Mouse (Mus musculus) neural tube, embryonic 13.5 days (tissue): ENCODE measurements around the gene Mrps18c. TPM values are rescaled to one million over a fixed set of nuclear protein-coding genes. Genes with fewer than 3 reads are reported as not detected.

Source experiments
- ATAC-seq: fragments of 200-750 bp; cut with Nextera tagmentation; 2 replicates; pipeline ENCODE4 v1.8.0; 2017; ENCODE audit warnings: low read depth, mild to moderate bottlenecking, moderate TSS enrichment, moderate library complexity
- H3K27ac ChIP-seq: fragments of 300-500 bp; sonication (generic); replicated peaks from 2 replicates; pipeline ENCODE4 v1.5.1; 2015; ENCODE audit warnings: moderate library complexity, mild to moderate bottlenecking, inconsistent platforms
- H3K27me3 ChIP-seq: fragments of 300-500 bp; sonication (generic); 2 replicates; pipeline ENCODE4 v1.6.1; 2015; ENCODE audit warnings: mild to moderate bottlenecking, inconsistent platforms
- H3K36me3 ChIP-seq: fragments of 300-500 bp; sonication (generic); 2 replicates; pipeline ENCODE4 v1.6.1; 2015; ENCODE audit warnings: mild to moderate bottlenecking, inconsistent platforms
- H3K4me1 ChIP-seq: fragments of 300-500 bp; sonication (generic); replicated peaks from 2 replicates; pipeline ENCODE4 v1.6.1; 2015; ENCODE audit warnings: inconsistent platforms
- H3K4me2 ChIP-seq: fragments of 300-500 bp; sonication (generic); 2 replicates; pipeline ENCODE4 v1.6.1; 2015; ENCODE audit warnings: inconsistent platforms, mild to moderate bottlenecking, moderate library complexity
- H3K4me3 ChIP-seq: fragments of 300-500 bp; sonication (generic); 2 replicates; pipeline ENCODE4 v1.5.1; 2015; ENCODE audit warnings: mild to moderate bottlenecking, inconsistent platforms
- H3K9ac ChIP-seq: fragments of 300-500 bp; sonication (generic); 2 replicates; pipeline ENCODE4 v1.6.1; 2015; ENCODE audit warnings: moderate library complexity, mild to moderate bottlenecking, inconsistent platforms
- H3K9me3 ChIP-seq: fragments of 300-500 bp; sonication (generic); 2 replicates; pipeline ENCODE4 v1.6.1; 2016; ENCODE audit warnings: inconsistent platforms
- WGBS: fragments of 180-500 bp; shearing (Covaris S2); methylation state at CpG from one replicate; pipeline ENCODE4 v1.1.7; 2015; 5-methylcytosine and 5-hydroxymethylcytosine counted together
- polyA plus RNA-seq: library from polyadenylated mRNA; unstranded; fragments of >200 nt; fragmentation: Nextera tagmentation; extraction: Ambion mirVana; gene quantifications from 2 replicates; pipeline ENCODE4 v1.2.1, GENCODE M21; 2015

Mrps18c gene
- polyA plus RNA-seq, 1 experiment from 2014 or later: 188 TPM

DNA sequence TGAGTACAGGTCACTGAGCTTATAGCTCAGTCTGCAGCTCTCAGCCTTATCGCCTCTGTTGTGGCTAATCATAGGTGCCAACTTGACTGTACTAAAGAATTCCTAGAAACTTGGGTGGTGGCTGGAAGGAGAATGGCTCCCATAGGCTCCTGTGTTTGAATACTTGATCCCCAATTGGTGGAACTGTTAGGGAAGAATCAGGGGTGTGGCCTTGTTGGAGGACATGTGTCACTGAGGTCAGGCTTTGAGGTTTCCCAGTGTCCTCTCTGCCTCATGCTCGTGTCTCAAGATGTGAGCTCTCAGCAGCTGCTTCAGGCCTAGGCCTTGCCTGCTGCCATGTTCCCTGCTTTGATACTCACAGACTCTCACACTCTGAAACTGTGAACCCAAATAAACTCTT lies 35.4 kb downstream of the Mrps18c start:
- no peaks in the 10 kb centered on the region for H3K27me3 ChIP-seq
- 90% methylated on average over 2 of the region's 2 CpGs for WGBS
- no peak for ATAC-seq
- no peak overlapping the region for H3K27ac ChIP-seq
- no peaks in the 10 kb centered on the region for H3K9me3 ChIP-seq
- H3K36me3 ChIP-seq: no peaks in the 10 kb centered on the region
- H3K4me3 ChIP-seq: no peak overlapping the region
- H3K4me1 ChIP-seq: no peaks in the 10 kb centered on the region
- H3K4me2 ChIP-seq: no peak overlapping the region
- H3K9ac ChIP-seq: no peak overlapping the region

DNA sequence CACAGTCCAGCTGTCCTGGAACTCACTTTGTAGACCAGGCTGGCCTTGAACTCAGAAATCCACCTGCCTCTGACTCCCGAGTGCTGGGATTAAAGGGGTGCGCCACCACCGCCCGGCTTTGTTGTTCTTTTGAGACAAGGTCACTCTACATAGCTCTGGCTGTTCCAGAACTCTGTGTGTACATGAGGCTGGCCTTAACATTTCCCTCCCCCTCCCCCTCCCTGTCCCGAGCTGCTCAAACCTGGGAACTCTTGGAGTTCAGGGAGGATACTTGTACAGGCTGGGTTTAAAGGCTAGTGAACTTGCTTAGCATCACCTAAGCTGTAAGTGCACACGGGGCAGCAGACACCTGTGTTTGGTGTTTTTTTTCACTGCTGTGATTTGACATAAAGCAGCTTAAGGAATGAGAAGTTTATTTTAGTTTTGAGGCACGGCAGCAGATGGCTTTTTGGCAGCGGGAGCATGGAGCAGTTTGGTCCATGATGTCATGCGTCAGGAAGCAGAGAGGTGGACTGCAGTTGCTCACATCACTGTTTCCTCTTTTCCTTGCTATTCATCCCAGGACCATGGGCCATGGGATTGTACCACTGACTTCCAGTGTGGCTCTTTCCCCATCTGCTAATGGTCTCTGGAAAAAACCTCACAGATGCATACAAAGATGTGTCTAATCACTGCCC lies 37.6 kb downstream of the Mrps18c start:
- H3K9me3 ChIP-seq: no peaks in the 10 kb centered on the region
- no peak overlapping the region for H3K4me2 ChIP-seq
- WGBS: 78% methylated on average over 9 of the region's 9 CpGs
- no peaks in the 10 kb centered on the region for H3K27me3 ChIP-seq
- no peak overlapping the region for H3K9ac ChIP-seq
- no peak overlapping the region for H3K4me3 ChIP-seq
- H3K4me1 ChIP-seq: no peaks in the 10 kb centered on the region
- no peak for ATAC-seq
- no peaks in the 10 kb centered on the region for H3K36me3 ChIP-seq
- no peak overlapping the region for H3K27ac ChIP-seq

DNA sequence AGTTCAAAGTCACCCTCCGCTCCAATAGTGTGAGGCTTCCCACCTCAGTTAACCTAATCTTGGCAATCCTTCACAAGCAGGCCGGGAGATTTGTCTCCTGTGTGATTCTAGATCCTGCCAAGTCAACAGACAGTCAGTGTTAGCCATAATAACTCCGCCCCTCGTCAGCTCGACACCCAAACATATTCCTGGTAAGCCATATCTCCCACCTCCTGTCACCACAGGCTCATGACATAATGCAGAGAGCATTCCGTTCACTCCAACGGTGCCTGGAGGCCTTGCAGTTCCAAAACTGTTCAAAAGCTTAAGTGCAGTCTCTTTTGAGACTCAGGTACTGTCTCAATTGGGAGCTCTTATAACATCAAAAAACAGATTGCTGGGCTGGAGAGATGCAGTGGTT lies 39.5 kb downstream of the Mrps18c start:
- no peaks in the 10 kb centered on the region for H3K36me3 ChIP-seq
- ATAC-seq: no peak
- H3K4me1 ChIP-seq: no peaks in the 10 kb centered on the region
- no peak overlapping the region for H3K4me3 ChIP-seq
- H3K4me2 ChIP-seq: no peak overlapping the region
- H3K9me3 ChIP-seq: peaks cover 10% of the 10 kb centered on the region; the same call in 1 of the 2 replicates
- WGBS: 92% methylated on average over 7 of the region's 7 CpGs
- H3K9ac ChIP-seq: no peak overlapping the region
- H3K27me3 ChIP-seq: no peaks in the 10 kb centered on the region
- no peak overlapping the region for H3K27ac ChIP-seq

DNA sequence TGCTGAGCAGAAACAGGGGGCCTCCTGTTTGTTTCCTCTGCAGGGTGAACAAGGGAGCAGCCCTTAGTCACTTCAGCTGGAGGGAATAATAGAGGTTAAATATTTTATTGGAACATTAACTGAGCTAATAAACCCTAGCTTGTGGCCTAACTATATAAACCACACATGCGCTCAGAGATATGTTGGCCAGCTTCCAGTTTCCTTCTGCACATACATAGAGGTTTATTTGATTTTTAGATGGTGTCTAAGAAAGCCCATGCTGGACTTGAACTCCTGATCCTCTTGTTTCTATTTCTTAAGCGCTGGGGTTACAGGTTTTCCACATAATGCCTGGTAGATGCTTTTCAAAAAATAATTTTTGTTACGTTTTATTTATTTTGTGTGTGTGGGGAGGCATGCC lies 46.1 kb downstream of the Mrps18c start:
- H3K4me1 ChIP-seq: peaks cover 24% of the 10 kb centered on the region
- H3K9ac ChIP-seq: no peak overlapping the region
- H3K4me3 ChIP-seq: no peak overlapping the region
- peaks cover 10% of the 10 kb centered on the region; the same call in 1 of the 2 replicates for H3K9me3 ChIP-seq
- no peaks in the 10 kb centered on the region for H3K36me3 ChIP-seq
- no peak for ATAC-seq
- H3K27ac ChIP-seq: no peak overlapping the region
- WGBS: 48% methylated on average over 3 of the region's 3 CpGs
- H3K27me3 ChIP-seq: peaks cover 64% of the 10 kb centered on the region
- H3K4me2 ChIP-seq: no peak overlapping the region

DNA sequence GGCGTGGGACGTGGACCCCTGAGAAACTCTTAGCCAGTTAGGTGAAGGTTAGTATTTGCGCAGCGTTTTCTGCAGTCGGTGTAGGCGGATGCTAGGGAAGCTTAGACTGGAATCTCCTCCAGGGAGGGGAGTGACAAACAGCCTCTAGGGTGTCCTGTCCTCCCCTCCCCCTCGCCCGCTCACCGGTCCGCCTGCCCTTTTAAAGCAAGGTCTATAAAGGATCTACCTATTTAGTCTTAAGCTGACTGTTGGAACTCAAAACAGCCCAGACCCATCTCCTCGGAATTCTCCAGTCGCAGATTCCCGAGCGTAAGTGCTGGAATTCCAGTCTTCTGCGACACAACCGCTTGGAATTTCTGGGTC lies 47.0 kb downstream of the Mrps18c start, which contains the start of gene Gpat3:
Gene Gpat3 (plus strand): TSS at position 229 of the 363 bp plus-strand sequence.
- Histone ChIP-seq H3K27ac (no peak within 1 kb of the TSS), H3K27me3 (peaks cover 64% of the 10 kb centered on the region)
- WGBS: under 1% methylated on average over 16 of the region's 16 CpGs

DNA sequence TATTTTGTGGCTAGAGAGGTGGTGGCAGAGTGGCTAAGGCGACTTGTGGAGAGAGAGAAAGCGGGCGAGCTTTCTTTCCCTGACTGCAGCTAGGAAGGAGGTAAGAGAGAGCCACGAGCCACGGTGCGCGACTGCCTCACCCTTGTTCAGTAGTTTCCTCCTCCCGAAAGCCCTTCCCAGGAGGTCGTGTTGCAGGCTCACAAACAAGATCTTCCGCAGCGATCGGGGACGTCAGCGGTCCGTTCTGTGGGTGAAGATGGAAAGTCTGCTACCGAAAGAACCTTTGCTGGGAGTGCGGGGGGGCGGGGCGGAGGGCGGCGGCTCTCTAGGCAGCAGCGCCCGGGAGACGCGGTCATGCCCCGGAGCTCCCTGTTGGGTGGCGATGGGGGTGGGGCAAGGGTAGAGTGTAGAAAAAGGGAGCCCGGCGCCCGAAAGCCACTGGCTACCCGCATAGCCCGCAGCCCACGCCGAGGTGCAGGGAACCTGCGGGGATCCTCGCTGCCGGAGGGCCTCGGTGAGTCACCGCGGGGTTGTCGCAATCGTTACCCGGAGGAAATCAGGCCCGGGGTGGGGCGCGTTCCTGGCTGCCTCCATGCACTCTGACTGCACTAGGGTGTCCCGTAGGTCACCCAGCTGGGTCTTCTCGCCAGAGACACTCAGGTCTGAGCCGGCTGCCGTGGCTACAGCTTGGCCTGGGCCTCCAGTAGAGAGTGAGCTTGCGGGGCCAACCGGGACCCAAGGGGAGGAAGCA lies 47.6 kb downstream of the Mrps18c start:
- peak overlapping the region; percentile 65 for H3K9ac ChIP-seq
- ATAC-seq: peak; percentile 71
- peaks cover 10% of the 10 kb centered on the region; the same call in 1 of the 2 replicates for H3K9me3 ChIP-seq
- under 1% methylated on average over 49 of the region's 52 CpGs for WGBS
- no peaks in the 10 kb centered on the region for H3K36me3 ChIP-seq
- peak overlapping the region; percentile 60 for H3K4me3 ChIP-seq
- peaks cover 64% of the 10 kb centered on the region for H3K27me3 ChIP-seq
- H3K4me1 ChIP-seq: peaks cover 24% of the 10 kb centered on the region
- H3K4me2 ChIP-seq: peak overlapping the region; percentile 99
- no peak overlapping the region for H3K27ac ChIP-seq

More for the DNA sequence above, 47.0 kb downstream of the Mrps18c start, which contains the start of gene Gpat3:
- Histone ChIP-seq H3K9ac (peak within 1 kb of the TSS; percentile 65), H3K9me3 (peaks cover 10% of the 10 kb centered on the region; the same call in 1 of the 2 replicates), H3K4me2 (peak within 1 kb of the TSS; percentile 99), H3K36me3 (no peaks in the 10 kb centered on the region), H3K4me3 (peak within 1 kb of the TSS; percentile 60), H3K4me1 (peaks cover 24% of the 10 kb centered on the region)
- ATAC-seq: peak; percentile 59

DNA sequence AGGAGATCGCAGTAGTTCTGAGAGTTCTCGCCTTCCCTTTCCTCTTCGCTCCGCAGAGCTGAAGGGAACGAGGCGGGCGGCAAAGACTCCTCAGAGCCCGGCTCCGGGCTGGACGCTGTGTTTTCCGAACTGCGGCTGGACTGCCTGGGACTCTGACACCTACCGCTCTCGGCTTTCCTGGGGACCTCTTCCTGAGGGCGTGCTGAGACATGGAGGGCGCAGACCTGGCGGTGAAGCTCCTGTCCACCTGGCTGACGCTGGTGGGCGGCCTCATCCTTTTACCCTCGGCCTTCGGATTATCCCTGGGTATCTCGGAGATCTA lies 48.1 kb downstream of the Mrps18c start:
- Histone ChIP-seq H3K27me3 (peaks cover 64% of the 10 kb centered on the region), H3K4me1 (peaks cover 24% of the 10 kb centered on the region), H3K36me3 (no peaks in the 10 kb centered on the region), H3K4me3 (peak overlapping the region; percentile 60), H3K9ac (peak overlapping the region; percentile 65), H3K4me2 (peak overlapping the region; percentile 99), H3K27ac (no peak overlapping the region), H3K9me3 (peaks cover 10% of the 10 kb centered on the region; the same call in 1 of the 2 replicates)
- 1% methylated on average over 22 of the region's 22 CpGs for WGBS
- ATAC-seq: no peak

DNA sequence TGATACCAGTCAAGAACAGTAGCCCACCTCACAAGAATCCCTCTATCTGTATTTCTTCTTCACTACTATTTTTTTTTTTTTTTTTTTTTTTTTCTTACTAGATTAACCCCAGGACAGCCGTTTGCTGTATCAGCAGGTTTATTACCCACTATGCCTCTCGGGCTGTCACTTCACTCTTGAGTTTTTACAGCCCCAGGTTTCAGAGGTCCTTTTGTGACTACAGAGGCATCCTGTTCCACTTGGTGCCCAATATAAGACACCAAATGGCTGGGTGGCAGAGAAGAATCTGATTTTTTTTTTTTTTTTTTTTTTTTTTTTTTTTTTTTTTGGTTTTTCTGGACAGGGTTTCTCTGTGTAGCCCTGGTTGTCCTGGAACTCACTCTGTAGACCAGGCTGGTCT lies 48.7 kb downstream of the Mrps18c start:
- no peak overlapping the region for H3K27ac ChIP-seq

DNA sequence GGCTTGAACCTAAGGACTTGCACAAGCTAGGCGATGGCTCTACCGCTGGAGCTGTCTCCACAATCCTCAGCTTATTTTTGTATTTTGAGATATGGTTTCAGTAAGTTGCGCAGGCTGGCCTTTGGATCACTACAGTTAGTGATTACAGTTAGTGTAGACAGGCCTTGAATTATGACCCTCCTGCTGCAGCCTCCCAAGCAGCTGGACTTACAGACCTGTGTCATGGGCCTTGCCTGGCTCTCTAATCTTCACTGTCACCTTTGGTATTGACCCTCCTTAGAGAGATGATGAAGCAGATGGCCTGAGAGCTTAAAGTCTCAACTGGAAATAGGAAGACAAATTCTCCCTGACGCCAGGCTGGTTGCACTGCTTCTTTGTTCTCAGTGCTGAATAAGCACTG lies 55.5 kb downstream of the Mrps18c start:
- Histone ChIP-seq H3K4me2 (no peak overlapping the region), H3K9ac (no peak overlapping the region), H3K36me3 (no peaks in the 10 kb centered on the region), H3K4me3 (no peak overlapping the region), H3K4me1 (no peaks in the 10 kb centered on the region), H3K27me3 (peaks cover 4% of the 10 kb centered on the region; the same call in 1 of the 2 replicates), H3K27ac (no peak overlapping the region), H3K9me3 (no peaks in the 10 kb centered on the region)
- WGBS: 87% methylated on average over 4 of the region's 4 CpGs
- no peak for ATAC-seq

More for the DNA sequence above, 48.7 kb downstream of the Mrps18c start:
- Histone ChIP-seq H3K9ac (peak overlapping the region; percentile 65; the same call in 1 of the 2 replicates), H3K4me2 (peak overlapping the region; percentile 99), H3K27me3 (peaks cover 64% of the 10 kb centered on the region), H3K4me3 (peak overlapping the region; percentile 60), H3K4me1 (peaks cover 24% of the 10 kb centered on the region), H3K36me3 (no peaks in the 10 kb centered on the region), H3K9me3 (0 out of 2 replicates have a peak, but pooled peaks cover 5% of the 10 kb centered on the region)
- no peak for ATAC-seq
- WGBS: 7% methylated on average over 2 of the region's 2 CpGs

Other genes with a start within 250 kb of the Mrps18c start
- 1.7 and 2.2 TPM in 2 replicates for gene Plac8, start 226.4 kb upstream of the Mrps18c start, polyA plus RNA-seq
- 46.6 and 49.0 TPM in 2 replicates for gene Coq2, start 123.5 kb upstream of the Mrps18c start, polyA plus RNA-seq
- 1.2 TPM in 2 replicates for gene Hpse, start 78.9 kb upstream of the Mrps18c start, polyA plus RNA-seq
- gene Helq, start within 50 bp of the Mrps18c start, polyA plus RNA-seq: 17.1 and 21.5 TPM in 2 replicates
- 14.3 and 19.2 TPM in 2 replicates for gene Abraxas1, start 22.3 kb downstream of the Mrps18c start, polyA plus RNA-seq
- gene Gpat3, start 47.1 kb downstream of the Mrps18c start, polyA plus RNA-seq: 1.3 and 1.5 TPM in 2 replicates